Mouse (Mus musculus) left cerebral cortex, postnatal 10 days (tissue): ENCODE results near the gene Fbxl5. TPM values are rescaled to one million over a fixed set of nuclear protein-coding genes. Genes with fewer than 3 reads are reported as not detected.

Experiments
- DNase-seq, 2 experiments: peaks; one replicate each; pipeline ENCODE4 v3.0.0; 2021 to 2022; ENCODE audit warnings: low spot score in 2 of 2, mixed read lengths in 1 of 2; ENCODE audit errors: extremely low spot score in 1 of 2
- intact Hi-C: fragments of 180-260 bp; cut with DNase I; formaldehyde crosslinking; loops from one replicate; pipeline ENCODE4 v1.15.1; 2025
- total RNA-seq, 2 experiments: library from RNA; stranded (reverse); gene quantifications; 2 replicates each; pipeline ENCODE4 v1.2.3; 2021

The Fbxl5 gene
- total RNA-seq, 2 experiments from 2014 or later: 82.9 TPM

DNA sequence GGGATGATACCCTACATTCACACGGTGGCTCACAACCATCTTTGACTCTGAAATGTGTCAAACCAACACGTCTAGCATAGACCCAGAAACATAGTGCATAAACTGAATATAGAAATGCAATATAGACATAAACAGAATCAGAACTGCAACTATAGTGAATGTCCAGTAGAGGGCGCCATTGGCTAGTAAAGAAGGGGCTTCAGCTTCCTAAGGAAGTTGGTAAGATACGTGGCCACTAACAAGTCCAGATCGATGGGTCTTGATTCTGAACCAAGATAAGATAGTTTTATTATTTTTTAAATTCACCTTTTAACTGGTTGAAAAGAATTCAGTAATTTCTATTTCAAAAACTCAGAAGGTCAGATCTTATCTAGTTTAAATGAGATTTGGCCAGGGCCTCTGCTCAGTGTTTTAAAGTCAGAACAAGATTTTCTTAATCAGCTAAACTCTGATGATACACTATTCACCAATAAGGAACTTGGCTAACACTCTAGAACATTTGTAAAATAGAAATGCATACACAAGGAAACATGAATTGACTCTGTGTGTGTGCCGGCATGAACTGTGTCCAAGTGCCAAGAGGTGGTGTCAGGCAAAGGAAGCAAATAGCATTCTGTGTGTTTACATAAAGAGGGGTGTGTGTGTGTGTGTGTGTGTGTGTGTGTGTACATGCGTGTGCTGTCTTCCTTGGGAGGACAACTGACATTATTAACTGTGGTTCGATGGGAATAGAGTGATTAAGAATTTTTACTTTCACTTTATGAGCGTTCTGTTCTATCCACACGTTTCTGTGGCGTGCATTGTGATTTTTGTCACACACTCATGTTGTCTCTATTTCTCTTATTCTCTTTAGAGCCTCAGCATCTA, 19.9 kb upstream of the Fbxl5 start:
- peak; percentile 44 to 46 for DNase-seq
- intact Hi-C loops: loop anchor here (5.0 kb wide), 2 partner anchors 146 to 421 kb away; no protein-coding TSS in a partner anchor

DNA sequence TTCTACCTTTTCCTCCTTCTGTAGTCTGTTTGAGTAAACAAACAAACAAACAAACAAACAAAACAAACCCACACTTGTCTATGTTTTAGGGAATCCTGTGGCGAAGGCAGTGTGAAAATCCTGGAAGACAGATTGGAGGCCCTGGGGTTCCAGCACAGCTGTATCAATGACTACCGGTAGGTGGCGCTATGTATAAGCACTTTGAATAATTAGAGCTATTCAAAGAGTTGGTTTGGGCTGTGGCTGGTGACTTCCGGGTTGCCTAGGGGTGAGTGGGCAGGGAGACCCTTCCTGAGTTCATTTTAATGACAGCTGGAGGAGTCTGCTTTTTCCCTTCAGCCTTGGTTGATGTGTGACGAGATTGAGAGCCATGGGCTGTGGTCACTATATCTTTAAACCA, 15.9 kb upstream of the Fbxl5 start:
- intact Hi-C loops: loop anchor here (5.0 kb wide), 2 partner anchors 165 to 435 kb away; no protein-coding TSS in a partner anchor
- peak in 1 of 2 experiments; percentile 34 for DNase-seq

DNA sequence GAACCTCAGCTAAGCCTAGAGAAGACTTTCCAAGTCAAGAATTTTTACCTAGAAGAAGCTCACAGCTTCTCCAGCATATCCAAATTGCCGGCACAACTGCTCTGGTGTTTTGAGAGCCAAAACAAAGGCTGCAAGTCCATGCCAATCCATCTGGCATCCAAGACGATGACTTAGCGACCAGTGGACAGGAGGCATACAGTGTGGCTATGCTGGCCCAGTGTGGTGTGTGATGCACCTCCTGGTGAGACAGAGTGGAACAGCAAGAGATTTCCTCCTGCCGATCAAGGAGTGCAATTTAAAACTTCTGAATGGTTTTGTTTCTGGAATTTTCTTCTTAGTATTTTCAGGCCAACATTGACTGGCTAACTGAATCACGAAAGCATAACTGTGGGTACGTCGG, 15.2 kb upstream of the Fbxl5 start:
- no peak for DNase-seq
- intact Hi-C loops: loop anchor here (5.0 kb wide), 2 partner anchors 164 to 436 kb away; no protein-coding TSS in a partner anchor

DNA sequence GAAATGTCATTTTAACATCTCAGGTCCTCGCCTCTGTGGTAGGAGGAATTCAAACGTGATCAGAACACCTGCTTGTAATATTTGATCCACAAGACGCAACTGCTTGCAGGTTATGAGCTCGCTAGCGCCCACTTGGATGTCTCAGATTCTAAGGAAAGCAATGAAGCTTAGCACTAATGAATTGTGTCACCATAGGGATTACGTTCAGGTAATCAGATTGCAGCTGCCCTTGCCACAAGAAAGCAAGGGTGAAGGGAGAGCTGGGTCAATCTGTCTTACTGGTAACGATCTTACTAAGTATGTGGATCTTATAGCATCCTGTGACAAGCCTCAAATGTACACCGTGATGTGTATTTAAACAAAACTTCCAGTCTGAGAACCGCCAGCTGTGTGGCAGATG, 5.9 kb upstream of the Fbxl5 start:
- intact Hi-C loops: no loop called here
- no peak for DNase-seq

DNA sequence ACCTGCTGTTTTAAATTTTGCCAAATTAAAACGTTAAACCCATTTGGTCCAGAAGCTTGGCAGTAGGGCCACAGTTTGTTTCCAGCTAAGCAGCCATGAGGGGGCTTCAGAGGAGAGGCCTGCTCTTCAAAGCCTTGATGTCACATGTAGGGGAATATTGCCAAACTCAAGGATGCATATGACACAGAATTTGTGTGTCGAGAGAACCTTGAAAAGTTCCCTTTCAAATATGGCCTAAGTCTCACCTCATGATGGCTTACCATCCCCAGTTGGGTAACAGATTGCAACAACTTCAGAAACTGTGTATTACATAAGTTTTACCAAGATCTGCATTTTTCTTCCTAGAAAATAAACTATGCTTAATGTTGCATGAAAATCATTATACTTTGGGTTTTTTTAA, 5.4 kb upstream of the Fbxl5 start:
- intact Hi-C loops: no loop called here
- no peak for DNase-seq

DNA sequence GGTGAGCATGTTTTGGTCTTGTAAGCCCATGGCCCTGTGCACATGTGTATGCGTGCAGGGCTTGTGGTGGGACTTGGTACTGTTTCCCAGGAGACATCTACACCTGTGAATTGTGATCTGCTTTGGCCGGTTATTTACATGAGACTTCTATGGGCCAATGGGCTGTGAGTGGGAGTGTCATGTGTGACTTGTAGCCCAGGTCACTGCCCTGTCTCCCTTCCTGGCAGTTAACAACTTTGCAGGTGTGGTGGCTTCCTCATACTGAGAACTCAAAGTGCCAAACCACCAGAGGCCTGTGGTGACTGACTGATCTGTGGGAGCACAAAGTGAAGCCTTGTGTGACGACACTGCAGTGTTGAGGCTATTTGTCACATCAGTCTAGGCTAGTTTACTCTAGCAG, 3.1 kb upstream of the Fbxl5 start:
- intact Hi-C loops: no loop called here
- no peak for DNase-seq

DNA sequence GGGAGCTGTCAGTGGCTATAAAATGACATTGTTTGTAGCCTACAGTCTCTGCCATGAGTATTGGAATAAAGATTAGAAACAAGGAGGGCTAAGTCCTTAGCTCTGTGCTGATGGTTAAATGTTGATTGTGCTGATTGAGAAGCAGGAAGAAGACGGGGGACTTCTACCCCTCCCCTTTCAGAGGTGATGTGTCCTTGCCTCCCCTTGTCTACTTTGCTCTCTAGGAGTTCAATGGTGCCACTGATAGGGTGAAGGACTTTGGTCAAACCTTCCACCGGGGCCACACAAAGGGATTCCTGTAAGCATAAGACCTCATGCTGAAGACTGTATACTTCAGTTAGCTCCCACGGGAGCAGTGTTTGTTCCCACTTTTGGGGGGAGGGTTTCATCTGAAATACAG, 1.4 kb upstream of the Fbxl5 start:
- DNase-seq: no peak
- intact Hi-C loops: no loop called here

DNA sequence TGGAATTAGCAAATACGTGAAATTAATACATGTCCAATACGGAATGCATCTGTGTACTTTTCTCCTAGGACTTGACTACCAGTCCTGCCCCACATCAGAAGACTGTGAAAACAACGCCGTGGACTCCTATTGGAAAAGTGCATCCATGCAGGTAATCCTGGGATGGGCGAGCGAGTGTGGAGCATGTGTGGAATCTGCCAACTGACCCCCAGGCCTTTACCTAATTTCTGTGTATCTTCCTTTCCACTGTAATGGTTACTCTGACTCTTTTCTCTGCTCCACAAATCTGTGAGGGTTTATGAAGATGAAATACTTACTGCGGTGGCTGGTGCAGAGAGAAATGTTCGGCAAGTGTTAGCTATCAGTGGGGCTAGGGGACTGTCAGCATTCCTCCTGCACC, 761 bp upstream of the Fbxl5 start:
- intact Hi-C loops: no loop called here
- no peak for DNase-seq

DNA sequence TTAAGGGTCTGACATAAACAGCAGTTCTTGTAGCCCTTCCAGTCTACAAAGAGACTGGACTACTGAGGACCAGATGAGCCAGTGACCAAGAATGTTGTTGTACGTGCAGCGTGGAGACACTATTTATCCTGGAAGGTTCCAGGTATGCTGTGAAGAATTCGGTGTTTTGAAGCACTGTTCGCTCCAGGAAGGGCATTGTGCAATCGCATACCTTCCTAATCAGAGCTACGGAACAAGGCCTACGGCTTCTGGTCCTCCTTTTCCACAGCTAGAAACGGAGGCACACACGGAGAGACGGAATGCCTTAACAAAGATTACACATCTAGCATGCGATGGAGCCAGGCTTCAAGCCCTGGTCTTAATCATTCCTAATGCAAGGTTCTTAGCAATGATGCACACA, 653 bp downstream of the Fbxl5 start:
- intact Hi-C loops: no loop called here

DNA sequence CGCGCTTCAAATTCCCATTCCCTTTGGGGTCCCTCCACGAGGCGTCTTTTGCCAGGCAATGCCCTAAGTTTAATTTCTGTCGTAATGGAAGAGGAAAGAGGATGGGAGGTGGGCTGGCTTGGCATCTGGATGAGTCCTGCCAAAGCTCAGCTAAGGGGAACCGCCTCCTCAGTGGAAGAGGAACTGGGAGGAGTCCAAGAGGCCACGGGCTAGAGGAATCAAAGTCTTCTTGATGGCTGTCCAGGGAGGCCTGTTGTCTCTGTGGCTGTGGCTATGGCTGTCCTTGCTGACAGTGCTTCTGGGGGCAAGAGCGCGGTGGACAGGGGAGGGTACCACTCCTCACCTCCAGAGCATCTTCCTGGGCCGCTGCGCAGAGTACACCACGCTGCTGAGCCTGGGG, 2.7 kb downstream of the Fbxl5 start, which contains the start of gene Bst1:
Gene Bst1, plus strand, starts transcription at position 191 of the 400 bp plus-strand sequence.
- DNase-seq: no peak
- intact Hi-C loops: no loop called here

More for the DNA sequence above, 653 bp downstream of the Fbxl5 start:
- no peak for DNase-seq

DNA sequence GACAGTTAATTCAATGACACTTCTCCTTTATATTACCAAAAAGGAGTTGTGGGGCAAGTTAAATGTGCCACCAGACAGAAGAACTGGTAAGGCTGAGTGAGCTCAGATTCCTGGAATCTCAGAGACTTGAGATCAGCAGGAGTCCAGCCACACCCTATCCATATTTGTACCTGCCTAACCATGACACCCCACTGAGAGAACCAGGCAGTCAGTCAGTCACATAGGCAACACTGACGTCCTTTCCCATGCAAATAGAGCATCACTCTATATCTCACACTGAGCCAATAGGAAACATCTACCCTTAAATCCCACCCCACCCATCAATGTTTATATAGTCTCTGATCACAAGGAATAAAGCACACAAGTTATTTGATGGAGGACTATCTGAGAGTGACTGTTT, 5.7 kb downstream of the Fbxl5 start:
- DNase-seq: no peak
- intact Hi-C loops: no loop called here

DNA sequence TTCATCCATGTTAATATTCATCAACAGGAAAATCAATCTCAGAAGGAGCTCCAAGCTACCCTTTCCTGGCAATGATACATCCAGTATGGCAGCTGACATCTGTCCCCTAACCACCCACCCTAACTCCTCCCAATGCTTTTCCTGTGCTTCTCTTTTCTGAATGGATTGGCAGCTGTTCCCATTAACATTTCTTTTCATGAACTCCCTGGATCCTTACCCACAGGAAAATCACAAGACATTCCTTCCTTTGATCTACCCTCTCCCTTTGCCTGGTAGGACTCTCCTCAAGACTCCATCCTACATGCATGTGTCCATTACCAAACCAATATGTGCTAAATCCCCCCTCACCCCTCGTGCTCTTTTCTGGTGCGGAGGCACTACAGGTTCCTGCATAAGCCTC, 6.9 kb downstream of the Fbxl5 start:
- no peak for DNase-seq
- intact Hi-C loops: no loop called here

DNA sequence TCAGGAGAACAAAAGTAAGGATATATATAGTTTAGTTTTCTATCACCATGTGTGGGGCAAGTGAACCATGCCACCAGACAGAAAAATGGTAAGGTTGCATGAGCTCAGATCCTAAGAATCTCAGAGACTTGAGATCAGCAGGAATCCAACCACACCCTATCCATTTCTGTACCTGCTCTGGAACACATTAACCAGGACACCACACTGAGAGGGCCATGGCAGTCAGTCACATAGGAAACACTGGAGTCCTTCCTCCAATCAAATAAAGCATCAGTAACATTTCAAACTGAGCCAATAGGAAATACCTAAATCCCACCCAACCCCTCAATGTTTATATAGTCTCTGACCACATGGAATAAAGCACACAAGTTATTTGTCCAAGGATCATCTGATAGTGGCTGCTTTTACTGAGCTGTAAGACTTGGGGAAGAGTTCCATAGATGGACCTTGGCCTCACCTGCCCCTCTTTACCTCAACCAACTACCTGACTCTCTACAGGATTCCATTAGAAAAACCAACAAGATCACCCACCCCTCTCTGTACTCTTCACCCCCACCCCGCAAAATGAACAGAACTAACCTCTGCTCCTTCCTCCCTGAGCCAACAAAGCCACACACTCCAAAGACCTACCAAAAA, 10.9 kb downstream of the Fbxl5 start:
- no peak for DNase-seq
- intact Hi-C loops: no loop called here

DNA sequence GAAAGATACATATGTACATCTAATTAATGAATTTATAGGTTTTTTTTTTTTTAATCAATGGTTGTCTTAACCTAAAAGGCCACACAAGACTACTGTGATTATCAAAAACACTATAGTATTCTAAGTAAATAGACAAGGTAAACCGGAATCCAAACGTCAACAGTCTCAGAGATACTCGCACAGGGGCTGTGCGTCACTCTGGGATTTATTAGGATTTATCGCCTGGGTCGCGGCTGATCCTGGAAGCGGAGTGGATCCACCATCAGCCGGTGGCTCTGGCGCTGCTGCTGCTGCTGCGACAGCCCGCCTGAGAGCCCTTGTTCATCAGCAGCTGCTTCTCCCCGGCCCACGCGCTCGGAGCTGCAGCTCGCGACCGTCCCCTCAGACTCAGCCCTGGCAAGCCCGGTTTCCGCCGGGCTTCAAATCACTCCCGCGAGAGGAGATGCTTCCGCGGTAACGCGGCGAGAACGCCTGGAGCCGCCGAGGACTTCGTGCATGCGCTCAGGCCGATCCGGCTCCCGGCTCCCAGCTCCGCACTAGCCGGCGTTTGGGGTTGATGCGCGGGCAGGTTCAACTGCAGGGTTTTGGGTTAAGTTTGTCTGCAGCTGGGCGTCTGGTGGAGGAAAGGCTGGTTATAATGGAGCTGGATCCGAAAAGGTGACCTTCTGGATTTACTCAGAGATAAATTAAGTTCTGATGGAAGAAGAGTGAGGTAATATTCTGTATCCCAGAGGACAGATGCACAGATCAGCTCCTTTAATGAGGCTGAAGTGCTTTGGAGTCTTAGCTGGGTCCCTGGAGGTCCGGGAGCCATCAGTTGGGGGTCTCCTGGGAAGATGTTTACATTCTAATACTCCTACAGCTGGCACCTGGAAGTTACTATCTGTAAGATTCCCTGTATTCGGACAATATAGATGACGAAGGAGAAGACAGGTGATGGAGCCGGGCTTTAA, 13.4 kb downstream of the Fbxl5 start:
- peak; percentile 74 to 93 for DNase-seq
- intact Hi-C loops: no loop called here

DNA sequence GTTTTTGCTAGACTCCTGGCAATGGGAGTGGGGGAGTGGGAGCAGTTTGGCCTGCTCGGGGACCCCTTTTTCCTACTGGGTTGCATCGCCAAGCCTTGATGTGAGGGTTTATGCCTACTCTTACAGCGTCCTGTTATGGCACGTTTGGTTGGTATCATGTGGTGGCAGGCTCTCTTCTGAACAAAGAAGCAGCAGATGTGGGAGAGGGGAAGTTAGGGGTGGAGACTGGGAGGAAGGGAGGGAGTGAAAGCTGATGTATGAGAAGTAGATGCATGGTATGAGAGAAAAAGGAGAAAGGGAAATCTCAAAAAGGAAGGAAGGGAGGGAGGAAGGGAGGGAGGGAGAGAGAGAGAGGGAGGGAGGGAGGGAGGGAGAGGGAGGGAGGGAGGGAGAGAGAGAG, 14.5 kb downstream of the Fbxl5 start:
- DNase-seq: no peak
- intact Hi-C loops: no loop called here

DNA sequence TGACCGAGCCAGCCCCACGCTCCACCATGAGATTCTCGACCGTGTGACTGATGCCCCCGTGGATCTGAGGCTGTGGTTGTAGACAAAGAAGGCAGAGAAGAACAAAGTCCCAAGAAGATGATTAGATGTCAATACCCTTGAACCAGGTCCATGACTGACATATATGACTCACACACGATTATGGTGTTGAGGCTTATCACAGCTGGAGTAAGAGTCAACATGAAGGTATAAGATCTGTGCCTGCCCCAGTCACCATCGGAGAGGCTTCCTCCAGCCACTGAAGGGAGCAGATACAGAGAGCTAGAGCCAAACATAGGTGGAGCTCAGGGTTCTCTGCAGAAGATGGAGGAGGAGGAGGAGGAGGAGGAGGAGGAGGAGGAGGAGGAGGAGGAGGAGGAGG, 15.1 kb downstream of the Fbxl5 start:
- intact Hi-C loops: no loop called here
- no peak for DNase-seq

DNA sequence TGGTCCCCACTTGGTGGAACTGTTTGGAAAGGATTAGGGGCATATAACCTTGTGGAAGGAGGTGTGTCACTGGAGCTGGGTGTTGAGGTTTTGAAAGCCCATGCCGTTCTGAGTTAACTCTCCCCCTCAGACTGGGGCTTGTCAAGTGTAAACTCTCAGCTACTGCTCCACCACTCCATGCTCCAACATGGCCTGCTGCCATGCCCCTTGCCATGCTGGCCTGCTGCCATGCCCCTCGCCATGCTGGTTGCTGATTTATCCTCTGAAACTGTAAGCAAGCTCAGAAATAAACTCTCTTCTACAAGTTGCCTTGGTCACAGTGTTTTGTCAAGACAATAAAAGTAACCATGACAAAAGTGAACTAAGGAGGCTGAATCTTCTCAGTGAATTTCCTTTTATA, 16.0 kb downstream of the Fbxl5 start:
- peak in 1 of 2 experiments; percentile 22 for DNase-seq
- intact Hi-C loops: no loop called here

DNA sequence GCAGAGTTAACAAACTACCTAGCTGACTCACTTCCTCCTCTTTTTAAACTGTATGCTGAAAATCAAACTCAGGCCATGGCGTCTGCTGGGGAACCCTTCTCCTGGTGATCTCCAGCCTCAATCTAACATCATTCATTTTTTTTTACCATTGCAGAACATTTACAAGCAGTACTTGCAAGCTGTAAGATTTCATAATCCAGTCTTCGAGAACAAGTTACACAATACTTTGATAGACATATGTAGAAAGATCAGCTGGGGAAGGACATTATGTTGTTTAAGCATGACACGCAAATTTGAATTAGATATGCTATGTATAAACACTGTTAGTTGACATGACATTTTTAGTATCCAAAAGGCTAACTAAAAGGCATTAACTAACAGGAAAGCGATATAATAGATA, 19.6 kb downstream of the Fbxl5 start:
- intact Hi-C loops: no loop called here
- DNase-seq: no peak

DNA sequence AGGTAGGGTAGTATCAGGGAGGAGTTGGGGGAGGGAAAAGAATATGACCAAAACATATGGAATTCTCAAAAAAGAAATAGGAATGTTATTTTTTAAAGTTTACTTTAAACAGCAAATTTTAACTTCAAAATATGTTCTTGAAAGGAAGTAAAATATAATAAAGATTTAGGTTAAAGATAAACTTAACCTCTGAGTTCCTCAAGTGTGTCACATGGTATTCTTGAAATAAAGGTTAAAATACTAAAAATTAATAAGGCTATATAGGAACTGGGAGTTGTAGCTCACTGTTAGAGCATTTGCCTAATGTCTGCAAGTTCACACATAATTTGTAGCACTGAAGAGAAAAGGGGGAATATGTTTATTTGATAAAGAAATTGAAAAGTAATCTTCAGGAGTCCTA, 20.2 kb downstream of the Fbxl5 start:
- intact Hi-C loops: no loop called here
- no peak for DNase-seq
